Mouse (Mus musculus) mouse trophoblast stem cell (cell line): Measurements from ENCODE around the gene Fermt2.

Source experiments
- in situ Hi-C, 2 experiments: fragments of 300-500 bp; cut with MseI, MboI; formaldehyde crosslinking; loops; 2 replicates in 1 of 2; 3 replicates in 1 of 2; pipeline ENCODE4 v1.15.1; 2025

Gene Fermt2

DNA sequence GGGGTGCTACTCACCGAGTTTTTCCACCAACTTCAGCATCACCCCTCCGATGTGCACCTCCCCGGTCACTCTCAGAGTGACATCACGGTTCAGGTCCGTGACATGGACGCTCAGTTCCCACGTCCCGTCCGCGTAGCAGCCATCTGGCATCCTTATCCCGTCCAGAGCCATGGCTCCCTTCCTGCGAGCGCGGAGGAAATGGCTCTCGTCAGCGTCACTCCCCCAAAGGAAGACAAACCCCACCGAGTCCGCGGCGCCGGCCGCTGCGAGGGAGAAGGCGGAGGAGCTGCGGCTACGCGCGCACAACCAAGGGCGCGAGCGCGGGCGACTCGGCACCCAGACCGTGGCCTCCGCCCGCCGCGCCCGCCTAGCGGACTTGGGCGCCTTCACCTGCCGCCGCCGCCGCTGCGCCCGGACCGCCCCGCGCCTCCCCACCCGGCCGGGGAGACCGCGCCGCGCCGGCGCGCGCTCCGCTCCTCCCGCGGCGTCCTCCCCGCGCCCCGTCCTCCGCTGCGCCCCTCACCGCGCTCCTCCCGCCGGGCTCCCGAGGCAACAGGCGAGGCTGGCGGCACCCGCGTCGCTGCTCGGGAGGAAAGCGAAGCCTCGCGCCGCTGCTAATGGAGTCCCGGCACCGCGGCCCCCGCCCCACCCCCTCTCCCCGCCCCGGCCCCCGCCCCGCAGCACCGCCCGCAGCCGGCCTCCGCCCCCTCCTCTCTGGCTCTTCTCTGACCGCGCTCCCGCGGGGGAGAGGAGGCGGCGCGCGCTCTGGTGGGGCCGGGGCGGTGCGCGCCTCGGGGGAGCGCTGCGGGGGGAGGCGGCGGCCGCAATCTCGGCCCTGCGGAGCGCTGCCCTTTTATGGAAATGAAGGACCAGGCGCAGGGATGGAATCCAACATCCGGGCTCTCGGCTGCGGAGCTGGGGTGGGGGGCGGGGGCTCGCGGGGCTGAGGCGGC lies at the start of gene Fermt2:
Gene Fermt2, minus strand, starts transcription at position 708 of the 953 bp plus-strand sequence.
- in situ Hi-C loops: no loop called here

- in situ Hi-C loops: loop anchor here (10.0 kb wide), 2 partner anchors 128 to 208 kb away; no protein-coding TSS in a partner anchor
Observed at GRCm38 (mm10) chr14:45566066-45566937, 36.4 kb upstream of the Fermt2 start.

GRCm38 (mm10) chr14:45565216-45566065 lies 35.5 kb upstream of the Fermt2 start:
- in situ Hi-C loops: loop anchor here (10.0 kb wide), 2 partner anchors 129 to 209 kb away; no protein-coding TSS in a partner anchor

DNA sequence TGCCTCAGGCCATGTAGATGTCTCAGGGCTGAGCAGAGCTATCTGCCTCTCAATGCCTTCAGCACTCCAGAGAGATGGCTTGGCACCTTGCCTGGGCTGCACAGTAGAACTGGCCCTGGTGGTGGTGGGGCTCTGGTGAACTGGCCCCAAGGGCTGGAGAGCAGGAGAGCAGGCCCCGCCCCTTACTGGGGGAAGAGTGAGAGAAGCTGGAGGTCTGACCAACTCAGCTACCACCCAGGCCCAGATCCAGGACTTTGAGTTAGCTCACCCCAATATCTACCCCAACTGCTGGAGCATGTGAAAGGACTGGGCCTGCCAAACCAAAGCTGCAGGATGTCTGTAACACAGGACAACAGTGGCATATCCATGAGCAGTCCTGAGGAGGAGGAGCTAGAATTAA lies 33.7 kb upstream of the Fermt2 start:
- in situ Hi-C loops: loop anchor here (10.0 kb wide), 2 partner anchors 131 to 211 kb away; no protein-coding TSS in a partner anchor

GRCm38 (mm10) chr14:45561681-45562080 lies 31.8 kb upstream of the Fermt2 start:
- in situ Hi-C loops: loop anchor here (10.0 kb wide), 2 partner anchors 133 to 213 kb away; no protein-coding TSS in a partner anchor

- in situ Hi-C loops: loop anchor here in 1 of 2 experiments (10.0 kb wide), 1 partner anchor 216 kb away; no protein-coding TSS in a partner anchor
Observed at GRCm38 (mm10) chr14:45559018-45559417, 29.1 kb upstream of the Fermt2 start.

DNA sequence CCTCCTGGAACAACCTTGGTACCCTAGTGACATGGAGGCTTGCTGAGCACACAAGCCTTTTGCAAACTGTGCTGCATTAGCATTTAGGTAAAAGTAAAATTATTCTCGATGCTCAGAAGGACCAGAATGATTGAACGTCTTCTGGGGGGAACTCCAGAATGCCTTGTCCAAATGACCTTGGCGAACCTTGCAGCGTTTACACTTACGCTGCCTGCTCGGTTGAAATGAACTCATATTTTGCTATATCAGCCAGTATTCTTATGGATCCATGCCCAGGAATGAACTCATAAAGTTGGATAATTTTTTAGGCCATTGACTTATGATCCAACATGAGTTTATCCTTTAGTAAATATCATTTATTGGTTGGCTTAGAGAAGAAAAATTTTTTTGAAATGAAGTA lies 24.4 kb upstream of the Fermt2 start:
- in situ Hi-C loops: loop anchor here in 1 of 2 experiments (10.0 kb wide), 1 partner anchor 220 kb away; no protein-coding TSS in a partner anchor

DNA sequence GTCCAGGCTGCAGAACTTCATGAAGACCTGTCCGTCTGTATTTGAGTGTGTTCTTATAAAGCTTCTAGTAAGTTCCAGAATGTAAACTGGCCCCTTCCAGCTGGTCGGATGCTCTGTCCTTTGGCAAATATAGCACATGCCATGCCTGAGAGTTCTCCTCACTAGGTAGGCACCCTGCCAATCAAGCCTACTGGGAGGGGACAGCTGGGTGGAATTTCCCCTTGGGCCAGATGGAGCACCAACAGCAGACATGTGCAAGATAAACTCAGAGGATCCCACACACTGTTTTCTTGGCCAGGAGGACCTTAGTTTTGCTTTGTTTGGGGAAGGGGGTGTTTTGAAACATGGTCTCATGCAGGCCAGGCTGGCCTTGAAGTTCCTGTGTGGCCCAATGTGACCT lies 23.9 kb upstream of the Fermt2 start:
- in situ Hi-C loops: loop anchor here in 1 of 2 experiments (10.0 kb wide), 1 partner anchor 221 kb away; no protein-coding TSS in a partner anchor

DNA sequence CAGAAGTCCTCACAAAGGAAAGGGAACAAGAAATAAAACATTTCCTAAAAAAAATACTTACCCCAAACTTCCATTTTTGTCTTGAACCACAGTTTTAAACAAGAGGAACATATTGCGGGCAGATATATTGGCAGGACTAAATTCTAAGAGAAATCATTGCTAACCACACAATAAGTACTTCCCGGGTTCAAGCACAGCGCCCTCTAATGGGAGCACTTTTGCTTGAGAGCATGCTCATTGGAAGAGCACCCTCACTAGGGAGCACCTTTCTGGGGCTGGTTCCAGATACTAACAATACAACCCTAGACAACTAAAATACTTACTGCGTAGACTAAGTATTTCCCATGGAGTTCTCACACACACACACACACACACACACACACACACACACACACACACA lies 22.5 kb upstream of the Fermt2 start:
- in situ Hi-C loops: loop anchor here in 1 of 2 experiments (10.0 kb wide), 1 partner anchor 222 kb away; no protein-coding TSS in a partner anchor

DNA sequence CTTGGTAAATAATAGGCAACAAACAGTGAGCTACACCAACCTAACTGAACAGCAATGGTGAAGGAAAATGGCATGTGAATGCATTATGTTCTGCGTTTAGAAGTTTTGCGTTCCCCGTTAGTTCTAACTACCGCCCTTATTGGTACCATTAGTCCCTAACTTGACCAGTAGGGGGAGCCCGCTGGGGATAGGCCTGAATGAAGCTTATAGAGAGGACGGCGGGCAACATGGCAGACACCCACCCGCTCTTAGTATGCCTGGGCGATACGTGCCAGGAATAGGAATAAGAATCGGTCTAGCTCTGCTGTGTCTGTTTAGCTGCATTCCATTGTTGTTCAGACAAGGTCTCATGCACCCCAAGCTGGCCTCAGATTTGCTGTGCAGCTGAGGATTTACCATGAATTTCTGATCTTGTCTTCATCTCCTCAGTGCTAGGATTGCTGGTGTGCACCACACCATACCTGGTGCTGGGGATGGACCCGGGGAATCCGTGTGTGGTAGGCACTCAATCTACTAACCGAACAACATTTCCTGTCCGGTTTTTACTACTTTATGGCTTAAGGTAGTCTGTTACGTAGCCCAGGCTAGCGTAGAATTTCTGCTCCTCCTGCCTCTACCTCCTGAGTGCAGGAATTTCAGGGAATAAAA lies 21.3 kb upstream of the Fermt2 start:
- in situ Hi-C loops: loop anchor here in 1 of 2 experiments (10.0 kb wide), 1 partner anchor 224 kb away; no protein-coding TSS in a partner anchor

DNA sequence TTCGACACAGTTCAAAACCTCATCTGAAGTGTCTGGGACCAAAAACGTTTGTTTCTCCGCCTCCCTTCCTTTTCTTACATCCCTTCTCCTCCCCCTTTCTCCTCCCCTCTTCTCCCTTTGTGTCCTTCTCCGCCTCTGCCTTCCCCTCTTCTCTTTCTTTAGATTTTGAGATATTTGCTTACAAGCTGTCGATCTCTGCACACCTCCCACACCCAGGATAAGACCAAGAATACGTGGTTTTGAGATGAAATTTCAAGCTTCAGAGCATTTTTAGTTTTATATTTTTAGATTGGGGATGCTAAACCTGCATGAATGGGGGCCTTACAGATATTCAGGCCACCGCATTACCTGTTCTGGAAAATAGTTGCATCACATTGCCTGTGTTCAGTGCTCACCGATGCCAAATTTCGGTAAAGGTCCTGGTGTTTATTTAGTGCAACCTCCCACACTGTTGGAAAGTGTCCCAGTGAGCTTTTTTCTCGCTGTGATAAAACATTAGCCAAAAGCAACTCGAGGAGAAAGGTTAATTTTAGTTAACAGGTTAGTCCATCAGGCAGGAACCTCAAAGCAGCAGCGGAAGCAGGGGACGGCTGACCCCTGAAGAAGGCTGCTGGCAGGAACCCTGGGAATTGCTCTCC lies 20.2 kb upstream of the Fermt2 start:
- in situ Hi-C loops: loop anchor here in 1 of 2 experiments (10.0 kb wide), 1 partner anchor 225 kb away; no protein-coding TSS in a partner anchor

GRCm38 (mm10) chr14:45548118-45548517 lies 18.2 kb upstream of the Fermt2 start:
- in situ Hi-C loops: no loop called here

DNA sequence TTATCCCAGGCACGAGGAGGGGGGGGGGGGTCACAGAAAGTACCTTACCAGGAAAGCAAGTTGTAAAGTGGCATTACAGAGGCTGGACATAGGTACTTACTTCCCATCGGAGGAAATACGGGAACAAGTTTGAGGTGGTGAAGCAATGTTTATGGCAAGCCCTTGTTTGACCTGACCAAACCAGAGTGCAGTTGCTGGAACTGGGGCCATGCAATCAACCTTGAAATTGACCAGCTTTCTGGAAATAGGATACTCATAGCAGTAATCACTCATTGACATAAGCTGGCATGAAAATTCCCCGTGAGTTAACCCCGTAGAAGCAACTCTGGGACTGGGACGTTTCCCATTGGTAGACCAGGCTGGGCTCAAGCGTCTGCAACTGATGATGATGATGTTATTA lies 15.0 kb upstream of the Fermt2 start:
- in situ Hi-C loops: no loop called here

GRCm38 (mm10) chr14:45544026-45544425 lies 14.1 kb upstream of the Fermt2 start:
- in situ Hi-C loops: no loop called here

- in situ Hi-C loops: no loop called here
Observed at GRCm38 (mm10) chr14:45539659-45540468, 9.9 kb upstream of the Fermt2 start.

GRCm38 (mm10) chr14:45530364-45531345 lies 737 bp upstream of the Fermt2 start:
- in situ Hi-C loops: no loop called here

DNA sequence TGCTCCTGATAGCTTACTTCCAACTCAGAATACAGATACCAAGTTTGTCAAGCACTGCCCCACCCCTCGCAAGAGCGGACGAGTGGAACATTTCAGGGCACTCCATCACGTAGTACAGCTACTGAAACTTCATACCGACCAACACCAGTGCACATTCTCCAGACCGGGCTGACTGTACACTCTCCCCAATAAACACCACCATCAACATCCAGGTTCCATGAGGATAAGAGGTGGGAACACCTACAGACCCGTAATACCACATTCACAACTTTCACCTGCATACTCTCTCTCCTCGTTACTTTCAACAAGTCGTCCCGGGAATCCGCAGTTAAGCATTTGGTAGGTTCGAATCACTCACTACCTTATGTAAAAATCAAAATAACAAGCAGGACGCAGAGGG lies 1.1 kb downstream of the Fermt2 start:
- in situ Hi-C loops: no loop called here
